Mouse (Mus musculus): ENCODE data around the gene Rpl13a. TPM values are rescaled to one million over a fixed set of nuclear protein-coding genes. Genes with fewer than 3 reads are reported as not detected.
"Not testable (repeated sequence)": the region's sequence is repeated elsewhere in the genome, so short reads cannot be mapped to it uniquely, and the experiment has no call there.

Rpl13a gene
- polyA plus RNA-seq, 2 experiments from 2014 or later, result 7,090 to 8,122 TPM

DNA sequence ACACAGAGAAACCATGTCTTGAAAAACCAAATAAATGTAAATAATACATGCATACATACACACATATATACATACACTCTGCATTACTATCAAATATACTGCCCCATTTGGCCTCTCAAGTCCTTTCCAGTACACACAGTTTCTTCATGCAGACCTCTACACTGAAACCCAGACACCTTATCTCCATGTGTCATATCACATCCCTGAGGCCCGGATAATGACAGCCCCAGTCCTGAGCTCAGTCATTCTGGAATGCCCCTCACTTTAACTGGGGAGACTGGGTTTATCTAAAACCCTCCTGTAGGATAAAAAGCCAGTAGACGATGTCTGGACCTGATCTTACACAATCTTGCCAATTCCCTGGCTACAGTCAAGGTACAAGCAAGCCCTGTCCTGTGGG is 15.1 kb downstream of the Rpl13a start:
- ATAC-seq, result no peak

GRCm38 (mm10) chr7:45112529-45112928 is 16.0 kb downstream of the Rpl13a start:
- ATAC-seq, result no peak

- no peak for ATAC-seq
These were observed 16.6 kb downstream of the Rpl13a start for GRCm38 (mm10) chr7:45111940-45112339.

GRCm38 (mm10) chr7:45110089-45110488 is 18.5 kb downstream of the Rpl13a start:
- ATAC-seq, result not testable (repeated sequence)

DNA sequence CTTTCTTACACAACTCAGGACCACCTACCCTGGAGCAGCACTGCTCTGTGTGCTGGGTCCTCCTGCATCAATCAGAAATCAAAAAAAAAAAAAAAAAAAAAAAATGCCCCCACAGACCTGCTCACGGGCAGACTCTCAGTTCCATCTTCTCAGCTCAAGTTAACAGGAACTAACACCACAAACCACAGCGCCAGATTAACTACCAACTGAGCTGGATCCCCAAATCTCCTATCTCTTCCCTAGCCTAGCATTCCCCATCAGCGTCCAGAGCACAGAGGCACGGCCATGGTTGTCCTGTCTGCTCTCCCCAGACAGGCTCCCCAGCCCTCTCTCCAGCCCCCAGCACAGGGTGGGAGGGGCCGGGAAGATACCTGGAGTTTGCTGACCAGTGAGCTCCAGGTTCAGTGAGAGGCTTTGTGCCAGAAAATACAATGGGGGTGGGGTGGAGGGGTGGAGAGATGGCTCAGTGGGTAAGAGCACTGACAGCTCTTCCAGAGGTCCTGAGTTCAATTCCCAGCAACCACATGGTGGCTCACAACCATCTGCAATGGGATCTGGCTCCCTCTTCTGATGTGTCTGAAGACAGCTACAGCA is 21.4 kb downstream of the Rpl13a start:
- no peak for ATAC-seq

DNA sequence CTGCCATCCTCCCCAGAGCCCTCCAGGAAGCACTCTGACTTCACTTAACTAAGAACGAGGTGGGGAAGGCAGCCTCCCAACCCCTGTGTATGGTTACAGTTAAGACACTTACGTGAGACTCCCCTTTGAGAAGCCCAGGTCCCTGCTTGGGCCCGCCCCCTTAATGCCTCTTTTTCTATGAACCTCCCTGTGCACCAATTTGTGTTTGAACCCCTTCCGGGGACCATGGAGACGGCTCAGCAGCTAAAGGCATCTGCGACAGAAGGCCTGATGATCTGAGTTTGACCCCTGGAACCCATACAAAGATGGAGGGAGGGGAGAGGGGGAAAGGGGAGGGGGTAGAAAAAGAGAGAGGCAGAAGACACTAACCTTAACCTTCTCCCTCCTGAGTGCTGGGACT is 22.1 kb downstream of the Rpl13a start:
- ATAC-seq, result no peak

GRCm38 (mm10) chr7:45105491-45105890 is 23.1 kb downstream of the Rpl13a start:
- ATAC-seq, result no peak

- no peak for ATAC-seq
These were observed 23.6 kb downstream of the Rpl13a start for GRCm38 (mm10) chr7:45104941-45105340.

DNA sequence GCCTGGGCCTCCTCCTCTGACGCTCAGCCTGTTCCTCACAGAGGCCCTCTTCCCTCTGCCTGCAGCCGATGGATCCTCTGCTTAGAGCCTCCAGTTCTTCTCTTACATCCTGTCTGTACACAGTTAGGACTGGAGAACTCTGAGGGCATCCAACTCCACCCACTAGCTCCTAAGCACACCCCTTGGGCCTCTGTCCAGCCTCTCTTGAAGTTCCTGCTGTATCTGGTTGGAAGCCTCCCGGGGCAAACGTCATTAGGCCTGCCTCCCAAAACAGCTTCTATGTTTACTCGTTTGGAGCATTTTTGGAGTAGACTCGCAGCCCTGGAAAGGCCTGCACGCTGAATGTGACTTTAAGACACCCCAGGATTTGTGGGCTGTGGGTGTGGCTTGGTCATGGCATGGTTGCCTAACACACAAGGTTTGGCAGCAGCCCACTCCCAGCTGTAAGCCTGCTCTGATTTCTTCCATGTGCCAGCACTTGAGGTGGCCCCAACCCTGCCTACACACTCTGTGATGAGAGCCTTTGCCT is 24.8 kb downstream of the Rpl13a start, which contains the start of gene Fcgrt:
TSS of gene Fcgrt (minus strand) at position 200 of the 529 bp plus-strand sequence.
- ATAC-seq, result no peak

GRCm38 (mm10) chr7:45102940-45103585 is 25.5 kb downstream of the Rpl13a start:
- ATAC-seq, result no peak

GRCm38 (mm10) chr7:45102441-45102840 is 26.1 kb downstream of the Rpl13a start:
- ATAC-seq, result no peak

DNA sequence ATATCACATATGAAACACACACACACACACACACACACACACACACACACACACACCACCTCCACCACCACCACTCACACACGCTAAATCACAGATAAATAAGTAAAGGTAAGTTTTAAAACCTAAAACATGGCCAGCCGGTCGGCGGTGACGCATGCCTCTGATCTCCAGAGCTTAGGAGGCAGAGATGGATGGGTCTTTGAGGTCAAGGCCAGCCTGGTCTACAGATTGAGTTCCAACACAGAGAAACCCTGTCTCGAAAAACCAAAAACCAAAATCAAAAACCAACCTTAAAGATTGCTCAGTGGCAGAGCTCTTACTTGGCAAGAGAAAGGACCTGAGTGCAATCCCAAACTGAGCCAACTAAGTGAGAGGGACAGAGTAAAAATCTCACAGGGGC is 28.5 kb downstream of the Rpl13a start:
- no peak for ATAC-seq

DNA sequence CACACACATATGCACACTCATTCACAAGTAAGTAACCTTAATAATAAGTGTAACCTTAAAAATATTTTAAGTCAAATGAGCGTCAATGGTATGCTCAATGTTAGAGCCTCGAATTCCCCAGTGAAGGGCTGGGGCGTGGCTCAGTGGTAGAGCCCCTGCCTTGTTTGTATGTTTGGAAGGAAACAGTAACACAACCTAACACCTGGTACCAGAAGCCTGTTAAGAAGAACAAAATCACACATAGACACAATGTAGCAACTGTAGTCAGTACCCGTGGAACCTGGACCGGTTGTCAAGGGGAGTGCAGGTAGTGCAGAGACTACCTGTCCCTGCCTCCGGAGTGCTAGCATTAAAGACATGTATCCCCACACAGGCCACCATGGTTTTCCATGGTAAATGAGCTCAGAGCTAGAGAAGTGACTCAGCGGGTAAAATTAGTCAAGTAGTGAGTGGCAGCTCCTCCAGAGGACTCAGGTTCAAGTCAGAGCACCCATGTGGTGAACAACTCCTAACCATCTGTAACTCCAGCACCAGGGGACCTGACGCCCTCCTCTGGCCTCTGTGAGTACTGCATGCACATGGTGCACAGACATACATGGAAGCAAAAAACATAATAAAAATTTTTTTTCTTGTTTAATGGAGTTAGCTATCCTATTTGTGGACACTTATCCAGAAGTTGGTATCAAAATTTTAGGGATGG is 29.9 kb downstream of the Rpl13a start:
- ATAC-seq, result no peak

GRCm38 (mm10) chr7:45097479-45097878 is 31.1 kb downstream of the Rpl13a start:
- ATAC-seq, result no peak

DNA sequence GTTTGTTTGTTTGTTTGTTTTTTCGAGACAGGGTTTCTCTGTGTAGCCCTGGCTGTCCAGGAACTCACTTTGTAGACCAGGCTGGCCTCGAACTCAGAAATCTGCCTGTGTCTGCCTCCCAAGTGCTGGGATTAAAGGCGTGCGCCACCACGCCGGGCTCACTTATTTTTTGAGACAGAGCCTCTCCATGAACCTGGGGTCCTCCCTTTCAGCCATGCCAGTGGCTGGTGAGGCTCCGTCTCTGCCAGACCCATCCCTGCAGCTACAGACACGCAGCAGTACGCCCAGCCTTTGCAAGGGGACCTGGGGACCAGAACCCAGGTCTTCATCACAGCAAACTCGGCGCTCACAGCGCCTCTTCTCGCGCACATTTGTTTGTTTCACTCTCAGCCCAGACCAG is 32.6 kb downstream of the Rpl13a start:
- ATAC-seq, result not testable (repeated sequence)

- ATAC-seq, result no peak
These were observed 33.2 kb downstream of the Rpl13a start for GRCm38 (mm10) chr7:45095367-45095766.

DNA sequence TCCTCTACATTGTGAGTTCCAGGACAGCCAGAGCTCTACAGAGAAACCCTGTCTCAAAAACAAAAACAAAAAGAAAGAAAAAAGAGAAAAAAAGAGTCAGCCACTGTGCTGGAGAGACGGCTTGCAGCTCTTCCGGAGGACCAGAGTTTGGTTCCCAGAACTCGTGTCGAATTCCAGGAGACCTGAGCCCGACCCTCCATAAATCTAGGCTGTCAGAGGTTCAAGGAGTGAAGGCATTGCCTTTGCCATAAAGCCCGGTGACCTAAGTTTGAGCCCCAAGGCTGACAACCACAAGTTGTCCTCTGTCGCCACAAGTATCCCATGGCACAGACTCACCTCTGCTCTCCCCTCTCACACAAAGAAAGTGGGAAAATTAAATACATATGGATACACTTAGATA is 34.4 kb downstream of the Rpl13a start:
- ATAC-seq, result no peak

GRCm38 (mm10) chr7:45093516-45093905 is 35.0 kb downstream of the Rpl13a start:
- no peak for ATAC-seq

GRCm38 (mm10) chr7:45092828-45093515 is 35.6 kb downstream of the Rpl13a start:
- ATAC-seq, result no peak

DNA sequence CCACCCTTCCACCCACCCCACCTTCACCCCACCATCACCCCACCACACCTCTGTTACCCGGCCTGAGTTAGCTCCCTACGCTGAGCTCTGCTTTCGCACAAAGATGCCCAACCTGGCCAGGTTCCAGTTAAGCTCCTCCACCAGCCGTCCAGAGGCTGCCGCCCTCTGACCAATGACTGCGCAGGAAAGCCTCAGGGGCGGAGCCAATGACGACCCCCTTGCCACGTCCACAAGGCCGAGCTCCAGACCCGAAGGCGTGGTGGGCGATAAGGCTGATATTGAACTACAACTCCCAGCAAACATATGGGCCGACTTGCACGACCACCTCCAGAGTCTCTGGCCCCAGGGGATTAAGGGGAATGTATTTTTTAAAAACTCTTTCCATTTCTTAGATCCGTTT is 36.5 kb downstream of the Rpl13a start, which contains the start of gene Rcn3:
TSS of gene Rcn3 (minus strand) at position 174 of the 400 bp plus-strand sequence.
- no peak for ATAC-seq

DNA sequence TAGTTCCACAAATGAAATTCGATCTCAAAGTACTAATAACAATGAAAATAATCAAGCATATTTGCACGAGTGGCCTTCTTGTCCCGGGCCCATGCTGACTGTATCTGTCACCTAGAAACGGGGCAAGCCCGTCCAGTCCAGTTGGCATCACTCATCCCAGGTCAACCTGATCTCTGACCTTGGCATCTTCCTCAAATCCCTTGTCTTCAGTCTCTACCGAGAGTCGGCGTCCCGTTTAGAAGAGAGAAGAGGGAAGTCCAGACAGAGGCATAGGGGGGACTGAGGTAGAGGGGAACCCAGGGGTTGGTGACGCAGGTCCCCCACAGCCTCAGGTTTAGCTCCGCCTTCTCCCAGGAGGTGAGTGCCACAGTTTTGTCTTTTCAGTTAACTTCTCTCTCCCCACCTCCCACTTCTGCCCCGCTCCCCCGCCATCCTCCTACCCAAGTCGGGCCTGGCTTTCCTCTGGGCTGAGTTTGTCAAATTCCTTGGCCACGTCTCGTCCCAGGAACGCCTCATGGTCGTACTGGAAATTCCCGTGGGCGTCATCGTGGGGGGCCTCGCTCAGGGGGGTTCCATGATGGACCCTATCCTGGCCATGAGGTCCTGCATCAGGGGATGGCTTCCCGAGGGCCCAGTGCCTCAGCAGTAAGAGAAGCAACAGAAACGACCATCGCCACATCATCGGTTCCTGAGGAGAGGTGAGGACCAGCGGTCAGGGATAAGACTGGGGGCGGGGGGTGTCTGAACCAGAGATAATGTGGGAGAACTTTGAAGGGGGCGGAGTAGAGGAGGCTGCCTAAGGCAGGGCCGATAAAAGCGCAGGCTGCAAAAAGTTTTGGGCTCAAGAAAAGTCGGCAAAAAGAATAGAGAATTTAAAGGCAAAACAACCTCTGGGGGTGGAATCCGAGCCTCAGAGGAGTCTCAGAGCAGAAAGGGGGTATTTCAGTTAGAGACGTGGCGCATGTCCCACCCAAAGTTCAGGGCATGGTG is 37.3 kb downstream of the Rpl13a start:
- ATAC-seq, result no peak

Data from activated CD4-positive, CD25-positive, alpha-beta regulatory T cell, adult 4 months (primary cell).